Mouse (Mus musculus): ENCODE results near the gene Catsper1.
A peak's percentile ranks its signal among the peaks of the same experiment; 100 is the strongest.

GRCm38 (mm10) chr19:5348526-5349501 lies 13.3 kb downstream of the Catsper1 start:
- TF ChIP-seq POLR2A (IDR thresholded peaks at IDR 0.05; ENCODE audit: borderline replicate concordance, insufficient read depth, low read length) (peak; percentile 17; the same call in 1 of the 2 replicates), CTCF (IDR thresholded peaks at IDR 0.05; ENCODE audit: borderline replicate concordance, insufficient read depth, low read depth, low read length) (peak; percentile 58; the same call in 1 of the 2 replicates)

Data from cerebellum, adult 2 months (tissue).